Mouse (Mus musculus) lung, adult 2 months (tissue): ENCODE measurements around the gene Gucy2d.

ENCODE experiments used
- CTCF ChIP-seq: fragments of 200-500 bp; IDR thresholded peaks from 2 replicates; pipeline ENCODE4 v1.5.1; 2011; ENCODE audit warnings: mild to moderate bottlenecking, low read length, control low read depth; ENCODE audit not compliant: insufficient read depth
- POLR2A ChIP-seq: fragments of 200-500 bp; IDR thresholded peaks from 2 replicates; pipeline ENCODE4 v1.6.1; 2011; ENCODE audit warnings: low read depth, mild to moderate bottlenecking, control low read depth, low read length, borderline replicate concordance; ENCODE audit errors: extremely low read depth

- TF ChIP-seq CTCF: no peak
- no peak for TF ChIP-seq POLR2A
These were observed 42.5 kb downstream of the Gucy2d start for GRCm38 (mm10) chr7:98482551-98483267.
